Mouse (Mus musculus) ovary, postnatal 14 days (tissue): ENCODE data around the gene Prkn.

Experiments used
- DNase-seq: peaks from one replicate; pipeline ENCODE4 v3.0.0; 2022; ENCODE audit warnings: low spot score

The Prkn gene

GRCm38 (mm10) chr17:12094827-12095590 lies 1254.8 kb downstream of the Prkn start:
- DNase-seq = no peak

GRCm38 (mm10) chr17:12099415-12099814 lies 1259.2 kb downstream of the Prkn start:
- DNase-seq = no peak

- no peak for DNase-seq
Measured at GRCm38 (mm10) chr17:12102326-12102725, 1262.1 kb downstream of the Prkn start.

GRCm38 (mm10) chr17:12103781-12104180 lies 1263.6 kb downstream of the Prkn start:
- DNase-seq = no peak

- DNase-seq = no peak
Measured at GRCm38 (mm10) chr17:12104245-12104644, 1264.1 kb downstream of the Prkn start.

GRCm38 (mm10) chr17:12104690-12105089 lies 1264.5 kb downstream of the Prkn start:
- no peak for DNase-seq

- no peak for DNase-seq
Measured at GRCm38 (mm10) chr17:12106255-12106654, 1266.1 kb downstream of the Prkn start.
